Mouse (Mus musculus) ES-Bruce4 (cell line): ENCODE measurements around the gene Cog3.
A peak's percentile ranks its signal among the peaks of the same experiment; 100 is the strongest.

Source experiments
- CTCF ChIP-seq: IDR thresholded peaks from one replicate; pipeline ENCODE4 v1.8.1; 2011; ENCODE audit warnings: low read depth, low read length
- EP300 ChIP-seq: IDR thresholded peaks from 2 replicates; pipeline ENCODE4 v1.6.1; 2011; ENCODE audit warnings: low read depth, low read length; ENCODE audit not compliant: insufficient read depth
- POLR2A ChIP-seq: IDR thresholded peaks from one replicate; pipeline ENCODE4 v1.8.1; 2011; ENCODE audit warnings: low read length; ENCODE audit not compliant: insufficient read depth

DNA sequence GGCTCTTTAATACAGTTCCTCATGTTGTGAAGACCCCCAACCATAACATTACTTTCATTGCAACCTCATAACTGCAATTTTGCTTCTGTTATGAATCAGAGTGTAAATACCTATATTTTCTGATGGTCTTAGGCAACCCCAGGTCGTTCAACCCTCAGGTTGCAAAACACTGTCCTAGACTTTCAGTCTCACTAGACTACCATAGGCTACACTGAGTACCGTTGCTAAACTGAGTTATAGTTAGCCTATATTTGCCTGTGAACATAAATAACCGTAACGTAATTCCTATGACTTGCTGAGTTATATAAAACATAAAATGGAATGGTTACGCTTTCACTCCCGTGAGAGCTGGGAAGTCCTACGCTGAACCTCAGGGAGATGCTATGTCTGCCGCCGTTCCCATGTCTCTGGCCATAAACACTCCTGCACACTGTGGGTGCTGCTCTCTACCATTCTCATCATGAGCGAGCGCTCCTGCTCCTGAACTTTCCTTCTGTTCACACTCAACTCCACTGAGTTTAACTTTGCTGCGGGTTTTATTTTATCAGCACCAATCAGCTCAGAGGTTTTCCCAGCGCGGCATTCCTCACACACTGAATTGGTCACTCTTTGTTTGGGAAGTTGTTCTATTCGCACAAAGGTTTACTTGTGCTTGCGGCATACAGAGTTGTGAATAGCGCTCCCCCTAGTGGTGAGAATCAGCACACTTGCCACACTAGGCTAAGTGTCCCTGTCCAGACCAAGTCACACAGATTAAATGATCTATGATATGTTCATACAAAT, 13.4 kb upstream of the Cog3 start:
- TF ChIP-seq CTCF: peak; percentile 76
- TF ChIP-seq EP300: no peak
- no peak for TF ChIP-seq POLR2A
